ENCODE assay signal across 26 mouse cellular contexts in genomic region chr10:3976623-3977010, GRCm38 (mm10). TPM values are rescaled to one million over a fixed set of nuclear protein-coding genes. Genes with fewer than 3 reads are reported as not detected.
DNase-seq lines count a peak whose midpoint lies in the region; ATAC-seq lines count a peak whose summit lies in the region.
"Had no signal": no experiment of that assay in that cellular context is flagged by ENCODE, and none has a peak within 500 bp of the region (broad histone marks: within the 10 kb centered on the region; RNA-seq: fewer than 3 reads in every experiment).

No protein-coding gene starts in this region.

- H3K27ac ChIP-seq in liver, embryonic 13.5 days = peak overlapping the region; percentile 94
- H3K27ac ChIP-seq in liver, embryonic 11.5 days (ENCODE audit: low read depth, low read length) = no peak overlapping the region
- peak overlapping the region; percentile 79 for H3K27ac ChIP-seq in liver, embryonic 16.5 days (ENCODE audit: low read length)
- H3K27ac ChIP-seq: embryonic facial prominence, embryonic 10.5 days; embryonic facial prominence, embryonic 15.5 days; forebrain, embryonic 13.5 days; hindbrain, embryonic 10.5 days; hindbrain, embryonic 15.5 days; limb, embryonic 13.5 days; neural tube, embryonic 13.5 days had no signal

- DNase-seq in cerebellum, adult 11-12 months = peak; percentile 47
- no peak for DNase-seq in liver, embryonic 13.5 days
- no peak for DNase-seq in liver, embryonic 11.5 days (ENCODE audit: low spot score)
- peak; percentile 18 for DNase-seq in NIH3T3 (ENCODE audit: low read depth)
- no peak for DNase-seq in embryo, embryonic 10.5 days (ENCODE audit: low spot score)
- no peak for DNase-seq in kidney, postnatal 14 days
- DNase-seq: adrenal gland, adult 2 months; adrenal gland, postnatal 36 days; gastrocnemius, postnatal 14 days; heart, postnatal 14 days; kidney, adult 11 months; kidney, postnatal 4 days; right cerebral cortex, postnatal 4 days had no signal

- WGBS in liver, embryonic 13.5 days (ENCODE audit: insufficient replicate concordance) = 86% methylated on average over 4 of the region's 4 CpGs
- 90% methylated on average over 4 of the region's 4 CpGs for WGBS in liver, embryonic 11.5 days
- WGBS in liver, embryonic 16.5 days (ENCODE audit: insufficient replicate concordance) = 82% methylated on average over 4 of the region's 4 CpGs

- no peak overlapping the region for H3K4me3 ChIP-seq in liver, embryonic 13.5 days (replicated peaks)
- H3K4me3 ChIP-seq in liver, embryonic 11.5 days (ENCODE audit: low read depth, low read length) = no peak overlapping the region
- H3K4me3 ChIP-seq in liver, embryonic 16.5 days (ENCODE audit: low read depth, low read length) = no peak overlapping the region
- H3K4me3 ChIP-seq: embryonic facial prominence, embryonic 10.5 days; embryonic facial prominence, embryonic 15.5 days; forebrain, embryonic 13.5 days; hindbrain, embryonic 10.5 days; hindbrain, embryonic 15.5 days; kidney, embryonic 15.5 days; limb, embryonic 13.5 days; myocyte; neural tube, embryonic 13.5 days had no signal

- H3K27me3 ChIP-seq in liver, embryonic 13.5 days = no peaks in the 10 kb centered on the region
- H3K27me3 ChIP-seq in liver, embryonic 11.5 days (replicated peaks; ENCODE audit: control insufficient read depth, insufficient read depth, low read length) = no peaks in the 10 kb centered on the region
- no peaks in the 10 kb centered on the region for H3K27me3 ChIP-seq in liver, embryonic 16.5 days (ENCODE audit: control insufficient read depth, insufficient read depth, low read depth, low read length)
- H3K27me3 ChIP-seq: embryonic facial prominence, embryonic 15.5 days; forebrain, embryonic 13.5 days; hindbrain, embryonic 15.5 days; kidney, embryonic 15.5 days; limb, embryonic 13.5 days; neural tube, embryonic 13.5 days had no signal

- no peaks in the 10 kb centered on the region for H3K9me3 ChIP-seq in liver, embryonic 13.5 days (replicated peaks)
- H3K9me3 ChIP-seq in liver, embryonic 11.5 days (ENCODE audit: control insufficient read depth, low read length) = no peaks in the 10 kb centered on the region
- no peaks in the 10 kb centered on the region for H3K9me3 ChIP-seq in liver, embryonic 16.5 days (replicated peaks; ENCODE audit: control insufficient read depth, low read length)
- H3K9me3 ChIP-seq: embryonic facial prominence, embryonic 15.5 days; forebrain, embryonic 13.5 days; hindbrain, embryonic 15.5 days; kidney, embryonic 15.5 days; limb, embryonic 13.5 days; neural tube, embryonic 13.5 days had no signal

- peaks cover 60% of the 10 kb centered on the region for H3K4me1 ChIP-seq in liver, embryonic 13.5 days (replicated peaks)
- peaks cover 31% of the 10 kb centered on the region for H3K4me1 ChIP-seq in liver, embryonic 11.5 days (replicated peaks; ENCODE audit: control insufficient read depth, insufficient read depth, low read length)
- H3K4me1 ChIP-seq in liver, embryonic 16.5 days (ENCODE audit: control insufficient read depth, low read depth, low read length) = peaks cover 41% of the 10 kb centered on the region

- H3K36me3 ChIP-seq in liver, embryonic 13.5 days = peaks cover 51% of the 10 kb centered on the region
- H3K36me3 ChIP-seq in liver, embryonic 11.5 days (ENCODE audit: control insufficient read depth, insufficient read depth, low read length) = peaks cover 35% of the 10 kb centered on the region
- H3K36me3 ChIP-seq in liver, embryonic 16.5 days (ENCODE audit: control insufficient read depth, insufficient read depth) = peaks cover 22% of the 10 kb centered on the region

- peak overlapping the region; percentile 98 for H3K4me2 ChIP-seq in liver, embryonic 13.5 days
- H3K4me2 ChIP-seq in liver, embryonic 11.5 days = no peak overlapping the region
- H3K4me2 ChIP-seq in liver, embryonic 16.5 days (ENCODE audit: low read depth, low read length) = 0 out of 2 replicates have a peak overlapping the region, but pooled peaks have one; percentile 41
- H3K4me2 ChIP-seq: embryonic facial prominence, embryonic 15.5 days; forebrain, embryonic 13.5 days; hindbrain, embryonic 15.5 days; kidney, embryonic 15.5 days; limb, embryonic 13.5 days; midbrain, embryonic 11.5 days; neural tube, embryonic 13.5 days had no signal

- H3K9ac ChIP-seq in liver, embryonic 13.5 days = 0 out of 2 replicates have a peak overlapping the region, but pooled peaks have one; percentile 95
- no peak overlapping the region for H3K9ac ChIP-seq in liver, embryonic 11.5 days (ENCODE audit: low read depth, low read length)
- no peak overlapping the region for H3K9ac ChIP-seq in liver, embryonic 16.5 days (ENCODE audit: low read depth, low read length)
- H3K9ac ChIP-seq: embryonic facial prominence, embryonic 15.5 days; forebrain, embryonic 13.5 days; hindbrain, embryonic 15.5 days; kidney, embryonic 15.5 days; limb, embryonic 13.5 days; neural tube, embryonic 13.5 days had no signal

- ATAC-seq in cerebellum, adult (ENCODE audit: insufficient number of reproducible peaks, low FRiP score, low TSS enrichment) = no peak
- no peak for ATAC-seq in liver, embryonic 13.5 days (ENCODE audit: low read depth)
- ATAC-seq in liver, embryonic 11.5 days (replicated peaks; ENCODE audit: low FRiP score) = no peak
- no peak for ATAC-seq in liver, embryonic 16.5 days (ENCODE audit: low read depth)
- ATAC-seq: forebrain, embryonic 13.5 days; inflammation-experienced regulatory T-cells, adult 6 months had no signal

RNA-seq across cellular contexts. Expression of gene Mthfd1l, which starts 3.7 kb away (rescaled TPM):
- 26.0 and 31.2 TPM in 2 replicates for polyA plus RNA-seq in liver, embryonic 13.5 days (2015; fragmentation: Nextera tagmentation; extraction: Ambion mirVana)
- 50.9 and 55.8 TPM in 2 replicates for polyA plus RNA-seq in liver, embryonic 11.5 days (2014; fragmentation: Nextera tagmentation; extraction: Ambion mirVana)
- 18.5 and 19.5 TPM in 2 replicates for polyA plus RNA-seq in liver, embryonic 16.5 days (2015; fragmentation: Nextera tagmentation; extraction: Ambion mirVana)

Comparison
In these comparisons a context has a peak if more than half of its experiments do, and no peak if none do; other contexts are left out.
1. DNase-seq: peak in cerebellum, adult 11-12 months (single experiment) and NIH3T3 (single experiment); none in liver, embryonic 13.5 days (single experiment), liver, embryonic 11.5 days (single experiment), embryo, embryonic 10.5 days (single experiment) and kidney, postnatal 14 days (single experiment).